Mouse (Mus musculus) G1E (cell line): ENCODE data around the gene Tubb5.

Experiments used
- CTCF ChIP-seq: IDR thresholded peaks from 2 replicates; pipeline ENCODE4 v1.5.1; 2012; ENCODE audit warnings: low read depth, low read length, inconsistent platforms, mixed read lengths
- GATA1 ChIP-seq: IDR thresholded peaks from 2 replicates; pipeline ENCODE4 v1.6.1; 2012; ENCODE audit warnings: borderline replicate concordance, low read length, inconsistent platforms, mixed read lengths
- GATA2 ChIP-seq: IDR thresholded peaks from 2 replicates; pipeline ENCODE4 v1.6.1; 2012; ENCODE audit warnings: low read depth, low read length, inconsistent platforms, borderline replicate concordance
- POLR2AphosphoS5 ChIP-seq: IDR thresholded peaks from 2 replicates; pipeline ENCODE4 v1.6.1; 2012; ENCODE audit warnings: low read depth, low read length, inconsistent platforms; ENCODE audit not compliant: insufficient replicate concordance
- TAL1 ChIP-seq: conservative IDR thresholded peaks from 2 replicates; pipeline ENCODE4 v1.6.1; 2012; ENCODE audit warnings: low read depth, low read length, inconsistent platforms, mixed read lengths

DNA sequence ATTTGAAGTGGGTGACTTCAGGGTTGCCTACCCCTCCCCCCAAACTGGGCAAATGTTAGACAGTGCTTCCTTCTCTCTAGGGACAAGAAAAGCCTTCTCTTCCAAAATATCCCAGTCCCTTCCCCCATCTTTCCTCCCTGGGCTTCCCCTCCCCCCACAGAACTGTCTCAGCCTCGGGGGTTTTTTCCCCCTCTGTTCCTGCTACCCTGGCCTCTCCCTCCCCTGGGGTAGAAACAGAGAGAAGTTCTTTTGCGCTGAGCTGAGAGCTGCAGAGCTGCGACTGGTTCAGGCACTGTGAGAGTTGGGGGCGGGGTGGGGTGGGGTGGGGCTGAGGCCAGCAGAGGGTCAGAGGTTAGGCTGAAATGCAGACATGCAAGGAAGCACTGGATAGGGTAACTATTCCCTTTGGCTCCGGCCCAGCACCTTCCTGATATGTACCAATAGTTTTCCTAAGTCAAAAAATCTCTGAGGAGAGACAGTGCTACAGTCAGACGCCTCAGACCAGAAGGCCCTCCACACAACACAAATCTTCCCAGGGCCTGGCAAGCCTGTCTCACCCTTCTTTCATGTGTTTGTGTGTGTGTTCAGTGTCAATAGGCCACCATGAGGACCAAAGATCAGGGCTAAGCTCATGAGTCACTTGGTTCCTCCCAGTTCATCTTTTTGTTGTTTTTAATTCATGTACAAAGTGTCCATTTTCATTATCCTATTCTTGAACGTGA is 31.4 kb upstream of the Tubb5 start:
- TF ChIP-seq CTCF (no peak), GATA1 (no peak), TAL1 (no peak), POLR2AphosphoS5 (no peak), GATA2 (no peak)
